8 mouse cellular contexts compared by ENCODE assay signal in genomic region chr11:98797306-98797705, GRCm38 (mm10). TPM values are rescaled to one million over a fixed set of nuclear protein-coding genes. Genes with fewer than 3 reads are reported as not detected.
DNase-seq lines count a peak whose midpoint lies in the region; ATAC-seq and TF ChIP-seq lines count a peak whose summit lies in the region.

No protein-coding gene starts in this region.

- no peak for TF ChIP-seq CTCF in gastrocnemius, adult 2 months (IDR thresholded peaks at IDR 0.05)
- TF ChIP-seq CTCF in forebrain, postnatal 0 days (IDR thresholded peaks at IDR 0.05; ENCODE audit: low read depth) = no peak

- H3K9me3 ChIP-seq in forebrain, postnatal 0 days (ENCODE audit: low read length) = no peaks in the 10 kb centered on the region
- H3K9me3 ChIP-seq in limb, embryonic 15.5 days = no peaks in the 10 kb centered on the region

- ATAC-seq in forebrain, postnatal 0 days = no peak
- ATAC-seq in limb, embryonic 15.5 days (ENCODE audit: insufficient number of reproducible peaks, low FRiP score, low TSS enrichment, low read depth) = no peak

- peaks cover 23% of the 10 kb centered on the region for H3K36me3 ChIP-seq in forebrain, postnatal 0 days (ENCODE audit: insufficient read depth)
- H3K36me3 ChIP-seq in limb, embryonic 15.5 days = peaks cover 38% of the 10 kb centered on the region
- H3K36me3 ChIP-seq in splenic B cell, adult 2 months (ENCODE audit: control insufficient read depth, insufficient read depth, low read length, poor library complexity, severe bottlenecking) = peaks cover 8% of the 10 kb centered on the region; the same call in 1 of the 2 replicates

- peak overlapping the region; percentile 98 for H3K9ac ChIP-seq in forebrain, postnatal 0 days
- H3K9ac ChIP-seq in limb, embryonic 15.5 days = peak overlapping the region; percentile 100

- peak overlapping the region; percentile 71 for H3K4me2 ChIP-seq in forebrain, postnatal 0 days (ENCODE audit: low read depth)
- H3K4me2 ChIP-seq in limb, embryonic 15.5 days = peak overlapping the region; percentile 83

- DNase-seq in gastrocnemius, adult 2 months = peak; percentile 51
- no peak for DNase-seq in gastrocnemius, postnatal 10 days
- peak; percentile 24 for DNase-seq in Muller cell, postnatal 12 days (ENCODE audit: inconsistent ontology term)
- no peak for DNase-seq in forebrain, postnatal 0 days
- DNase-seq in splenic B cell, adult 2 months (ENCODE audit: low read depth, low spot score) = peak; percentile 14
- DNase-seq in spleen, adult 18-20 months = no peak
- no peak for DNase-seq in spleen, postnatal 4 days (ENCODE audit: low spot score in 2 of 2)

- H3K4me3 ChIP-seq in gastrocnemius, adult 2 months = peak overlapping the region; percentile 95
- H3K4me3 ChIP-seq in forebrain, postnatal 0 days (ENCODE audit: low read depth, low read length) = peak overlapping the region; percentile 98
- peak overlapping the region; percentile 100 for H3K4me3 ChIP-seq in limb, embryonic 15.5 days

- peak overlapping the region; percentile 98 for H3K27ac ChIP-seq in gastrocnemius, adult 2 months
- H3K27ac ChIP-seq in forebrain, postnatal 0 days (ENCODE audit: low read depth, low read length) = peak overlapping the region; percentile 99
- H3K27ac ChIP-seq in limb, embryonic 15.5 days = peak overlapping the region; percentile 100

- H3K4me1 ChIP-seq in forebrain, postnatal 0 days (ENCODE audit: insufficient read depth) = peaks cover 21% of the 10 kb centered on the region
- H3K4me1 ChIP-seq in limb, embryonic 15.5 days = peaks cover 26% of the 10 kb centered on the region

- H3K27me3 ChIP-seq in forebrain, postnatal 0 days (ENCODE audit: insufficient read depth, low read length) = no peaks in the 10 kb centered on the region
- H3K27me3 ChIP-seq in limb, embryonic 15.5 days = no peaks in the 10 kb centered on the region
- no peaks in the 10 kb centered on the region for H3K27me3 ChIP-seq in splenic B cell, adult 2 months (ENCODE audit: control insufficient read depth, insufficient read depth, low read length, poor library complexity, severe bottlenecking)

- 7% methylated on average over 5 of the region's 5 CpGs for WGBS in forebrain, postnatal 0 days
- WGBS in limb, embryonic 15.5 days = 4% methylated on average over 5 of the region's 5 CpGs

- intact Hi-C loops in gastrocnemius, adult 2 months (cut with DNase I) = no loop called here

RNA-seq across cellular contexts. Expression of gene Msl1, which starts 2.0 kb away (rescaled TPM):
- total RNA-seq in gastrocnemius, adult 2 months (2021) = 10 to 100 TPM; 51.8 to 69.4 TPM
- total RNA-seq in gastrocnemius, postnatal 10 days (2021) = 10 to 100 TPM; 62.6 to 74.1 TPM
- total RNA-seq in forebrain, postnatal 0 days (2014; rRNA removed) = 87.2 and 94.6 TPM in 2 replicates
- 16.3 and 24.1 TPM in 2 replicates for polyA plus RNA-seq in forebrain, postnatal 0 days (2015; fragmentation: Nextera tagmentation; extraction: Ambion mirVana)
- 22.9 and 25.8 TPM in 2 replicates for polyA plus RNA-seq in limb, embryonic 15.5 days (2015; fragmentation: Nextera tagmentation; extraction: Ambion mirVana)

RNA-seq across cellular contexts. Expression of gene Casc3, which starts 7.4 kb away (rescaled TPM):
- total RNA-seq in gastrocnemius, adult 2 months (2021) = 10 to 100 TPM; 17.4 to 21.9 TPM
- 10 to 100 TPM; 19.1 to 26.2 TPM for total RNA-seq in gastrocnemius, postnatal 10 days (2021)
- total RNA-seq in forebrain, postnatal 0 days (2014; rRNA removed) = 22.5 and 27.2 TPM in 2 replicates
- polyA plus RNA-seq in forebrain, postnatal 0 days (2015; fragmentation: Nextera tagmentation; extraction: Ambion mirVana) = 29.5 and 37.4 TPM in 2 replicates
- polyA plus RNA-seq in limb, embryonic 15.5 days (2015; fragmentation: Nextera tagmentation; extraction: Ambion mirVana) = 30.0 and 32.5 TPM in 2 replicates

RNA-seq across cellular contexts. Expression of gene Nr1d1, which starts 22.2 kb away (rescaled TPM):
- 100 to 1,000 TPM in 1 of 2 experiments, 10 to 100 TPM in 1; 56.3 to 152 TPM for total RNA-seq in gastrocnemius, adult 2 months (2021)
- total RNA-seq in gastrocnemius, postnatal 10 days (2021) = 10 to 100 TPM; 42.4 to 58.7 TPM
- total RNA-seq in forebrain, postnatal 0 days (2014; rRNA removed) = 4.5 and 6.7 TPM in 2 replicates
- polyA plus RNA-seq in forebrain, postnatal 0 days (2015; fragmentation: Nextera tagmentation; extraction: Ambion mirVana) = 10.8 and 11.4 TPM in 2 replicates
- 1.2 TPM in 2 replicates for polyA plus RNA-seq in limb, embryonic 15.5 days (2015; fragmentation: Nextera tagmentation; extraction: Ambion mirVana)

RNA-seq across cellular contexts. Expression of gene Rapgefl1, which starts 39.3 kb away (rescaled TPM):
- under 1 TPM; 0.22 to 0.26 TPM for total RNA-seq in gastrocnemius, adult 2 months (2021)
- total RNA-seq in gastrocnemius, postnatal 10 days (2021) = 1 to 10 TPM; 1.9 to 2.6 TPM
- total RNA-seq in forebrain, postnatal 0 days (2014; rRNA removed) = 28.7 TPM in 2 replicates
- polyA plus RNA-seq in forebrain, postnatal 0 days (2015; fragmentation: Nextera tagmentation; extraction: Ambion mirVana) = 5.6 and 9.8 TPM in 2 replicates
- 11.1 TPM in 2 replicates for polyA plus RNA-seq in limb, embryonic 15.5 days (2015; fragmentation: Nextera tagmentation; extraction: Ambion mirVana)

RNA-seq across cellular contexts. Expression of gene Thra, which starts 56.9 kb away (rescaled TPM):
- total RNA-seq in gastrocnemius, adult 2 months (2021) = 10 to 100 TPM; 78.8 to 96.8 TPM
- 100 to 1,000 TPM; 149 to 169 TPM for total RNA-seq in gastrocnemius, postnatal 10 days (2021)
- total RNA-seq in forebrain, postnatal 0 days (2014; rRNA removed) = 1,003 and 1,159 TPM in 2 replicates
- polyA plus RNA-seq in forebrain, postnatal 0 days (2015; fragmentation: Nextera tagmentation; extraction: Ambion mirVana) = 223 and 233 TPM in 2 replicates
- polyA plus RNA-seq in limb, embryonic 15.5 days (2015; fragmentation: Nextera tagmentation; extraction: Ambion mirVana) = 38.4 and 39.6 TPM in 2 replicates

Comparison
In these comparisons a context has a peak if more than half of its experiments do, and no peak if none do; other contexts are left out.
1. DNase-seq: peak in gastrocnemius, adult 2 months (single experiment), Muller cell, postnatal 12 days (single experiment) and splenic B cell, adult 2 months (single experiment); none in gastrocnemius, postnatal 10 days (single experiment), forebrain, postnatal 0 days (single experiment), spleen, adult 18-20 months (0 of 2) and spleen, postnatal 4 days (0 of 2).
2. Peak in every context shown above with its lines, with median percentiles within 50 percentile points of each other: H3K27ac ChIP-seq and H3K4me3 ChIP-seq.